Mouse (Mus musculus) mouse embryonic stem cell (cell line): Measurements from ENCODE around the gene Cactin.

Experiments used
- in situ Hi-C, 2 experiments: fragments of 300-500 bp; cut with MboI; formaldehyde crosslinking; loops; 1 replicate in 1 of 2; 3 replicates in 1 of 2; pipeline ENCODE4 v1.14.3; 2019 to 2020; ENCODE audit warnings: low sequenced_read_pairs in 2 of 2, low pct_unique_long_range_greater_than_20kb in 1 of 2, mixed read lengths in 1 of 2; ENCODE audit not compliant: unreplicated experiment in 1 of 2

Gene Cactin

GRCm38 (mm10) chr10:81351678-81352291 is 30.9 kb downstream of the Cactin start:
- in situ Hi-C loops: no loop called here

- in situ Hi-C loops: no loop called here
Observed at GRCm38 (mm10) chr10:81354738-81355477, 34.0 kb downstream of the Cactin start.

DNA sequence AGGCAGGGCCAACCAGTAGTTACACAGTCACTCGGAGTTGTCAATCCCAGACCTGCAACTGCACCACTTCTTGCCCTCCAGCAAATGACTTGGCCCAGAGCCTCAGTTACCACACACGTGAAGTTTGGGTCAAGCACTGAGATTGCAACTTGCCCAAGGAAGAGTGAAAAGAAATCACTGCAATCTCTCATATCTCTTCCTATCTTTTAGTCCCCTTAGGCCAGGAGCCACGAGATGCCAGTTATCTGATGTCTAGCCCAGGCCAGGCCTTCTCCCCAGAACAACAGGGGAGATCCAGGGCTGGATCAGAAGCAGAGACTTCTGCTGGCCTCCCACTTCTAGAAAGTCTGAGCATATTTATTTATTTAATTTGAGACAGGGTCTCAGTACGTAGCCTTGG is 34.6 kb downstream of the Cactin start:
- in situ Hi-C loops: no loop called here

- in situ Hi-C loops: no loop called here
Observed at GRCm38 (mm10) chr10:81356352-81356990, 35.6 kb downstream of the Cactin start.

- in situ Hi-C loops: no loop called here
Observed at GRCm38 (mm10) chr10:81356991-81357844, 36.3 kb downstream of the Cactin start, which contains the start of gene Mfsd12. Gene Mfsd12 (plus strand): TSS chr10:81357491.

DNA sequence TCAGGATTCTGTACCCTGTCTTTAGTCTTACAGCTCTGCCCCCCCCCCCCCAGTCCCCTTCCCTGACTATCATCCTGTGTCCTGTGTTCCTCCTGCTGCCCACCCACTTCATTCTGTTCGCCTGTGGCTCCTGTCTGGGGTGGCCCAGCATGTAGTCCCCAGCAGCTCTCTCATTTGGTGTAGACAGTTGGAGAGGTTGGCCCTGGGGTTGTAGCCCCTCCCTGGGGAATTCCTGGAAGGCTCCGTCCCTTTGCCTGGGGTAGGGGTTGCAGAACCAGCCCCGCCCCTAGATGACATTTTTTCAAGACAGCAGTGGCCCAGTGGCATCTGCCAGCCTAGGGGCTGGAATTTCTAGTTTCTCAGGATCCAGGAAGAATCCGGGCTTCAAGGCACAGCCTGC is 37.3 kb downstream of the Cactin start:
- in situ Hi-C loops: no loop called here

- in situ Hi-C loops: no loop called here
Observed at GRCm38 (mm10) chr10:81358841-81359240, 37.9 kb downstream of the Cactin start.

DNA sequence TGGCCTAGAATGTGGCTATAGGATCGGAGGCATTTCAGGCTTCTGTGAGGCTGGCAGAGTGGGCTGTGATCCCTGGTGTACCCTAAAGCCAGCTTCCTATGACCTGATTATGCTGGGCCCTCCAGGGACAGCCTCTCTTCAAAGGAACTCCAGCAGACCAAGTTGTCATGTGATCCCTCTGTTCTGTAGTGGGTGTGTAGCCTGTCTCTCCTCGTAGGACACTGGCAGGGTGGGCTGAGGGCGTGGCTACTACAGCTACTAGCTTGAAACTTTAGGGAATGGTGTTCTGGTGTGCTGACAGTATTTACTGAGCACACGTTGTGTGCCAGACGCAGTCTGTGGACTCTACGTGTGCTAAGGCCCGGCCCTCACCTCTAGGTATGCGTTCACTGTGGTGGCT is 39.8 kb downstream of the Cactin start:
- in situ Hi-C loops: no loop called here

GRCm38 (mm10) chr10:81362336-81362949 is 41.5 kb downstream of the Cactin start:
- in situ Hi-C loops: no loop called here

DNA sequence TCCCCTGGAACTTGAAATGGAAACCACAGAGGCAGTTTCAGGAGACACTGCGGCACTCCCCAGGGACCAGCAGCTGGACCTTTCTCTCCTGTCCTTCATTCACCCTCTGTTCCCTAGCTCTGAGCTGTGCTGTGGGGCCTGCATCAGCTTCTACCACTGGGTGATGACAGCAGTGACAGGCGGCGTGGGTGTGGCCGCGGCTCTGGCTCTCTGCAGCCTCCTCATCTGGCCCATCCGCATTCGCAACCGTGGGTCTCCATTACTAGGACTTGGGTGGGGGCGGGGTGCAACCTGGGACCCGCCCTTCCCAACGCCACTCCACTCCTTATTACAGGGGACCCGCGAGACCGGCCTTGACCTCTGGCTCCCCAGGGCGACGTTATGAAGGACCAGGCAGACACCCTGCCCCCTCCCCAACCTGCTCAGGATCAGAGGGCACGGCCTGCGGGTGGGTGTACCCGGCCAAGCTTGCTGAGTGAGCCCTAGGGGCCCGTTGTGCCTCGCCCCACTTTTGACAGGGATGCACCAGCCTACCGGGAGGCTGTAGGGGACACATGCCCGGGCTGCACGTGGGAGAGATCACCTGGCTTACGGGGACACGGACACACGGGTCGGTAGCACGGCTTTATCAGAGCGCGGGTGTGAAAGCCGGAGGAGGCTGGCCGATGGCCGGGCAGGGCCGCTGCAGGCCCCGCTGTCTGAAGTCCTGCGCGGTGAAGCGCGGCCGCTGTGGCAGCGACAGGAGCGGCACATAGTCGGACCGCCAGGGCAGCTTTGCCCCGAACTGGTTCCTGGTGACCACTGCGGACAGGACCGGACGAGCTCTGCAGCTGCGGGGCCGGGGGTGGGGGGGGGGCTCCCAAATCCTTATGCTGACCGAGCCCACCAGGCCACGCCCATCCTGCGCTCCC is 42.8 kb downstream of the Cactin start:
- in situ Hi-C loops: no loop called here

DNA sequence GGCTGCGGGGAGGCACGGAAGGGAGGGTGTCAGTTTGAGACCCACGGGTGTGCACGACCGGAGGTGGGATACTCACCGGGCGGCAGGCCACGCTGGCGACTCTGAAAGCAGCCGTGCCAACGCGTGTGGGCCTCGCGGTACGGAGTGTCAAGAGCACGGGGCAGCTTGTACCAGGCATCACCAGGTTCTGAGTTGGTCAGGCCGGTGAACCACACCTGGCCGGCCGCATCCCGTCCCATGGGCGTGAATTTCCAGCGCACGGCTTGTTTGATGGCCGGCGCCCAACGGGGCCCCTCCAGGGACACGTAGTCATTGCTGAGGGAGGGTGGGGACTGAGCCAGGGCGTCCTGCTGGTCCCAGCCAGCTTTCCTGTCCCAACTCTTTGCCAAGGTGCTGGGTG is 43.8 kb downstream of the Cactin start:
- in situ Hi-C loops: no loop called here

GRCm38 (mm10) chr10:81365073-81365472 is 44.2 kb downstream of the Cactin start:
- in situ Hi-C loops: no loop called here

DNA sequence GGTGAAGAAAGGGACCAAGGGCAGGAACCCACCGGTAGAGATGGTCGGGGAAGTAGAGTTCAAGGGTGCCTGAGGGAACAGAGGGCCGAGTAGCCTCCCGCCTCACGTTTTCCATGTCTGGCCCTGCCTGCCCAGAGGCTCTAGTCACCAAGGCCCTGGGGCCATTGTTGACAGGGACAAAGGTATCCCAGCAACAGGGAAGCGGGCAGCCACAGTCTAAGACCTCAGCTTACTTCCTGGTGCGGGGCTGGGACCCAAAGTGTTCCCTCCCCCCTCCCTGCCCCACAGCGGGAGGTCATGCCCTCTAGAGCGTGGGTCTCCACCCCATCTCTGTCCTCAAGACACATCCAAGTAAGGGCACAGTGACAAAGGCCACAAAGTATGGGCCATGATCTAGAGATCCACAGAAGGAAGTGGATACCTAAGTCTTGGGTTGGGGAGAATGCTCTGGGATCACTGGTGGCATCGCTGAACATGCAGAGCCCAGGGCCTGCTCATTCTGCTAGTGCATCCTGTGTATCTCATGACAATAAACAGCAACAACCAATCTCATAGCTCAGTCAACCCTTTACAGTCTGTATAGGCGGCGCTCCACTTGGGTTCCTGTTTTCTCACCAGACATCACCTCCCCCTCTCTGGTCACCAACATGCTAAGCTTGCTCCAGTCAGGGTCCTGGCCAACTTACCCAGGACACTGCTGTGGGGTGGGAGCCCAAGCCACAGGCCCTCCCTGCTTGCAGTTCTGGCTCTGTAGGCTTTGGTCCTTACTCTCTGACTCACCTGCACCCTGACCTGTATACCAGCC is 45.0 kb downstream of the Cactin start, which contains the start of gene 4930404N11Rik:
Gene 4930404N11Rik (minus strand): TSS at position 145 of the 805 bp plus-strand sequence.
- in situ Hi-C loops: no loop called here

GRCm38 (mm10) chr10:81366477-81367206 is 45.7 kb downstream of the Cactin start:
- in situ Hi-C loops: no loop called here

DNA sequence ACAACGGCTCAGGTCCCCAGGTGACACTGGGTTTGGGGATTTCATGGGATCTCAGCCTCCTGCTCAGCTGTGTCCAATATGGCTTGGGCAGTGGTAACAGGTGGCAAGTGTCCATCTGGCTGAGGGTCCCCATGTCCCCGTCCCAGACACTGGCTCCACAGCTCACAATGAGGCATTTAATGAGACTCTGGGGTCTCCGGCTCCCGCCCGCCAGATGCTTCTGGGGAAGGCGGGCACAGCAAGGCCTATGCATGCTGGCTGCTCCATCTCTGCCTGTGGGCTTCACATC is 46.2 kb downstream of the Cactin start:
- in situ Hi-C loops: no loop called here

GRCm38 (mm10) chr10:81375322-81375721 is 54.4 kb downstream of the Cactin start:
- in situ Hi-C loops: no loop called here
